Mouse (Mus musculus) cerebellum, postnatal 36 days (tissue): ENCODE results near the gene Ypel3.
A peak's percentile ranks its signal among the peaks of the same experiment; 100 is the strongest.
"Not testable (repeated sequence)": the region's sequence is repeated elsewhere in the genome, so short reads cannot be mapped to it uniquely, and the experiment has no call there.

Experiments used
- DNase-seq, 2 experiments: peaks; one replicate each; pipeline ENCODE4 v3.0.0; 2021 to 2022; ENCODE audit warnings: mixed read lengths in 2 of 2

The Ypel3 gene

DNA sequence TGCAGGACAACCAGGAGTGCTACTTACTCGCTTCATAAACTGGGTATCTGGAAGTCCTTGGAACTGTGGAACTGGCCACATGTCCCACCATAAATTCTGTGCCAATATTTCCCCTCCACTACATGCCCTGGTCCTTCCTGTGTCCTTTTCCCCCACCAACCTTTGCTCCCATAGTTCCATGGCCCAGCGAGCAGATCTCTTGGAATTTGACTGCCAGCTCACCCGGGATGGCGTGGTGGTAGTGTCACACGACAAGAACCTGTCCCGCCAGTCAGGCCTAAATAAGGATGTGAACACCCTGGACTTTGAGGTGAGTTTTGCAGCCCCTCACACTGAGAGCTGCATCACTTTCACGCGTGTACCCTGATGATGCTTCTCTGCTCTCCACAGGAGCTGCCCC lies 9.8 kb upstream of the Ypel3 start:
- no peak for DNase-seq

DNA sequence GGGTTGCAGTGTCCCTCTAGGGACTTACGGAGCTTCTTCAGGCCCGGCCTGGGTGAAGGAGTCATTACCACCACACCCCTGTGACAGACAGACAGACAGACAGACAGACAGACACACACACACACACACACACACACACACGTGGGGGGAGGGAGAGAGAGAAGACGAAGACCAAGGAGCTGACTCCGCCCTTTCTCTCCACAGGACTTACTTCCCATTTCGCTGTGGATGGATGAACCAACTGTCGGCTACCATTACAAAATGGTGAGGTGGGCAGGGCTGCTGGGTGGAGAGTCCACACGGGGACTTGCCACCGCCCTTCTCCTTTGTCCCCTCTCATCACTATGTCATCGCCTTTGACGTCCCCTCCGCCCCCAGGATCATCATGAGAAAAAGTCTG lies 6.0 kb upstream of the Ypel3 start:
- no peak for DNase-seq

DNA sequence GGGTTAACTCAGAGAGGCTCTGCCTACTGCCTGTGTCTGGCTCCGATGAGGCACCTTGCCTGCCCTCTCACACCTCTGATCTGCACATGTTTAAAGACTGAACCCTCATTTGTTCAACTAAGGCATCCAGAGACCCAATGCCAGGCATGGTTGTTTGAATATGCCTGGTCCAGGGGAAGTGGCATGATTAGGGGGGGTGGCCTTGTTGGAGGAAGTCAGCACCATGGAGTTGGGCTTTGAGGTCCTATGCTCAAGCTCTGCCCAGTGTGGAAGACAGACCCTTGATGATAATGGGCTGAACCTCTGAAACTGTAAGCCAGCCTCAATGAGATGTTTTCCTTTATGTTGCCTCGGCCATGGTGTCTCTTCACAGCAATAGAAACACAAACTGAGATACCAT lies 3.4 kb upstream of the Ypel3 start:
- DNase-seq, result no peak

DNA sequence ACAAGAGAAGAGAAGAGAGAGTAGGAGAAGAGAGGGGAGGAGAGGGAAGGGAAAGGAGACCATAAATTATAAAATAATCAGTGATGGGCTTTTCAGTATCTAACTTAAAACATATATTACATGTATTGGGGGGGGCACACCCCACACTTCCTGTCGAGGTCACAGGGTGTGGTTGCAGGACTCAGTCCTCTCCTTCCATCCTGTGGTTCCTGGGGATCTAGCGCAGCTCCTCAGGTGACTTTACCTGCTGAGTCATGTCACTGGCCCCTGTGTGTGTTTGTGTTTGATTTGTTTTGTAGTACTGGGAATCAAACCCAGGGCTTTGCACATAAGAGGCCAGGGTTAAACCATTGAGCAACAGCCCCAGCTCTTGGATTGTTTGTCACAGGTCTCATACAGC lies 2.3 kb upstream of the Ypel3 start:
- DNase-seq, result no peak

DNA sequence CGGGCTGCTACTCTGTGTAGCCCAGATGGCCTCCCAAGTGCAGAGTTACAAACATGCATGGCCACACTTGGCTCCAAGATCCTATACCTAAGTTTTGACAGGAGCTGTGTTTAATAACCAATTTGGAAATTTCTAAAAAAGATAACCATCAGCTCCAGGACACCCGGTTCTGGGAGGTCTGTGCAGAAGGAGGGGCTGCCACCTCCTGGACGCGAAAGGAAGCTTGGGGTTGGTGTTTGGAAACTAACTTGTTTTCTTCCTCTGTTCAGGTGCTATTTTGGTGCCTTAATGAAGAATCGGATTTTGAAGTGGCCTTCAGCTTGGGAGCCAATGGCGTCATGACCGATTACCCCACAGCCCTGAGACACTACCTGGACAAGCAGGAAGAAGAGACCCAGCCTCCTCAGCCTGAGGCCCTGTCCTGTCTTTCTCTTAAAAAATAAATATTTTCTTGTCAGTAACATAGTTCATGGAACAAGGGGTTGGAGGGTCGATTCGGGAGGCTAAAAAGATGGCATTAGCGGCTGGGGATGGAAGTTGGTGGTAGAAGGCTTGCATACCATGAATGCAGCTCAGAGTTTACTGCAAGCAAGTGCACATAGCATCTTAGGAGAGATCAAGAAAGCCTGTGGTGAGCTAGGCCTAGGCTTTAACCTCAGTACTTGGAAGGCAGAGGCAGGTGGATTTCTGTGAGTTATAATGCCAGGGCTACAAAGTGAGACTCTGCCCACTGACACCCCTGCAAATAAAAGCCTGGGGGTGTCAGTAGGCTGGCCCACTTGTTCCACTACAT lies 1.4 kb upstream of the Ypel3 start:
- DNase-seq, result no peak

DNA sequence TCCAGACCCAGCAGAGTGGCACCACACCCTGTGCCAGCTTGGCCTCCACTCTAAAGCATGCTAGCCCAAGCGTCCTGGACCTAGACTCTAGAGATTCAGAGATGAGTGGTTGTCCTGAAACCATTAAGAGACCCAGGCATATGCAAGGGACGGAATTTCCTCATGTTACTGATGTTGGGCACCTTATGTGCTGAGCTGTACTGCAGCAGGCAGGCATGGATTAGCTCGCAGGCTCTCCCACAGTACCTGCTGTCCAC lies 849 bp upstream of the Ypel3 start:
- DNase-seq, result no peak

DNA sequence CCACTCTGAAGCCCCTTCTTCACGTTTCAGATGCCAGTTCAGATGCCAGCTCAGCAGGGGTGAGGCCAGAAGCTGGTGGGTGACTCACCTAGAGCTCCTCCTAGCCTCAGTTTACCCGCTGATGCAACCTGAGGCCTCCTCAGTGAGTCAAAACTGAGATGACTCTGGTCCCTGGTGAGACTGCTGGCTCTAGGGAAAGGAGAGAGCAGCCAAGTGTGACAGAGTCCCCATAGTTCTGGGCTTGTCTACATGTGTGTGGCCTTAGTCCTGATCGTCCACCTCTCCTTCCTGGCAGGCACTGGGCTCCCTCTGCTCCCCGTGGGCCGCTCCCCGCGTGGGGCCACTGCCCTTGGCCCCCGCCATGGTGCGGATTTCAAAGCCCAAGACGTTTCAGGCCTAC lies 721 bp downstream of the Ypel3 start:
- DNase-seq, result peak; percentile 42 to 48

DNA sequence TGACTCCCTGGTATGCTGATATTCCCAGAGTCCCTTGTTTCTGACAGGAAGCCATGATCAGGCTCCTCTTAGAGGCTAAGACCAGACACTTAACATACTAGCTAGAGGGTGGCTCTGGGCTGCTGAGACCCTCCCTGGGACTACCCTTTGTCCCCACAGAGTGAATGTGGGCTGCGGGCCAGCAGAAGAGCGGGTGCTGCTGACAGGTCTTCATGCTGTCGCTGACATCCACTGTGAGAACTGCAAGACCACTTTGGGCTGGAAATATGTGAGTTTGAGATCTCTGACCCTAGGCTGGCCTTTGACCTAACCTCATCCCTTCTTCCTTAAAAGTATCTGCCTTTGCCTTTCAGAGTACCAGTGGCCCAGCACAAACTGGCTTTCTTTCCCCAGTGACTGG lies 1.4 kb downstream of the Ypel3 start:
- DNase-seq, result no peak

DNA sequence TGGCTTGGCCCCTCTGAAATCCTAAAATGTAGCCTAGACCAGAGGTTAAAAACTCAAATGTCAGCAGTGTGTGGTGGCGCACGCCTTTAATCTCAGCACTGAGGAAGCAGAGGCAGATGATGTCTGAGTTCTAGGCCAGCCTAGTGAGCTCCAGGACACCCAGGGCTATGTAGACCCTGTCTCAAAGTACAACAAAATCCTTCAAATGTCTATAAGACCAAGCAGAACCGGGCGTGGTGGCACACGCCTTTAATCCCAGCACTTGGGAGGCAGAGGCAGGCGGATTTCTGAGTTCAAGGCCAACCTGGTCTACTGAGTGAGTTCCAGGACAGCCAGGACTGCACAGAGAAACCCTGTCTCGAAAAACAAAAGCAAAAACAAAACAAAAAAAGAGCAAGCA lies 2.3 kb downstream of the Ypel3 start:
- DNase-seq, result not testable (repeated sequence)

DNA sequence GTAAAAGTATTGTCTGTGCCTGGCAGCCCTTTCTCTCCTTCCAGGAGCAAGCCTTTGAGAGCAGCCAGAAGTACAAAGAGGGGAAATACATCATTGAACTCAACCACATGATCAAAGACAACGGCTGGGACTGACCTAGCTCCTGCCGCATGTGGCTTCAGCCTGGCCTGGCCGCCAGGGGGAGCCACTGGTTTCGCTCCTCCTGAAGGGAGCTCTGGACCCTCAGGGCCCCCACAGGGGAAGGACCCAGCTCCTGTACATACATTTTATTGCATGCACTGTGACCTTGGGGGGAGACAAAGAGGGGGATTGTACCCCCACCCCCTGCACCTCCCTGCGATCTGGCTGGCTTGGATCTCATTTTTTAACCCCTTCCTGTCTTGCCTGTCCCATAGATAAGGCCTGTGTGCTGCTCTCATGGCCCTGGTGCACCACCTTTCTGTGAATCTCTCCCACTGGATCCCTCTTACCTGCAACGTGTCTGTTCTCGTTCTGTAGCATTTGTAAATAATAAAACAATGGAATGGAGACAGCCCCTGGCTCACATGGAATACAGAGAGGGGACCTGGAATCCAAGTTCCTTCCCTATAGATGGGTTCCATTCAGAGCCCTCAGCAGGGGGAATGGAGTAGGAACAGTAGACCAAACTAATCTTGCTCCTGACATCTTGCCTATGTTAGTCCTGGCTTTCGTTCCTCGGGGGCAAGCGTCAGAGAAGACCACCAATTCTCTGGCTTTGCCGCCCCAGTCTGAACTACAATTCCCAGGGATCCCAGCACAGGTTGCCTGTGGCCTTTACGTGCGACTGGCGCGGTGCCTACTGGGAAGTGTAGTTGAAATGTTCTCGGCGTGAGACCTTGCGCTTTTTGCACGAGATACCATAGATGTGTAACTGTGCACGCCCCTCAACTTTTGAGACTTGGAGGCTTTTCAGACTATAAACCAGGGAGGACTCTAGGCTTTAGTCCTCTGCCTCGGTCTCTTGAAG lies 3.5 kb downstream of the Ypel3 start:
- DNase-seq, result peak; percentile 87 to 90

DNA sequence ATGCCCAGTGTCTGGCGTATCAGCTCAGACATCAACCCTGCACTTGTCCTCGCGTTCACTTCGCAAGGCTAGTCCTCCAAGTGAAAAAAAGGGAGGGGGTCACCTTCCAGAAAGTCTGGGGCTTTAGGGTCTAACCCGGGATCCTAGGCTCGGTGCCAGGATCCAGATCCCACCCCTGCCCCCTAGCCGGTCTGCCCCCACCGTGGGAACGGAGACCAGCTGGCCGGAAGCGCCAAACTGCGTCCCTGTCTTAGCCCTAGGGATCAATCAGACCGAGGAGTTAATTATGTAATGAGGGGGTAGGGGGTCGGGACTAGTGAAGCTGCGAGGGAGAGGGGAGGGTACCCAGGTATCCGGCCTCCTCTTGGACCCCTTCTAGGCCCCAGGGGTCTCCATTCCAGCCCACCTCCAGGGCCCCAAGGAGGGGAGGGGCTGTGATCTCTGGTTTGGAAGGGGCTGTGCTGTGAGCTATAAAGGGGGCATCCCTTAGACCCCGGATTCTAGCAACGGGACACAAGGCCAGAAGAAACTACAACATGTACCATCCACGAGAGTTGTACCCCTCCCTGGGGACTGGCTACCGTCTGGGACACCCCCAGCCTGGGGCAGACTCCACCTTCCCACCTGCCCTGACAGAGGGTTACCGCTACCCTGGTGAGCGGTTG lies 4.3 kb downstream of the Ypel3 start, which contains the start of gene Tbx6:
TSS of gene Tbx6 (plus strand) at position 513 of the 665 bp plus-strand sequence.
- DNase-seq, result peak in 1 of 2 experiments; percentile 44

DNA sequence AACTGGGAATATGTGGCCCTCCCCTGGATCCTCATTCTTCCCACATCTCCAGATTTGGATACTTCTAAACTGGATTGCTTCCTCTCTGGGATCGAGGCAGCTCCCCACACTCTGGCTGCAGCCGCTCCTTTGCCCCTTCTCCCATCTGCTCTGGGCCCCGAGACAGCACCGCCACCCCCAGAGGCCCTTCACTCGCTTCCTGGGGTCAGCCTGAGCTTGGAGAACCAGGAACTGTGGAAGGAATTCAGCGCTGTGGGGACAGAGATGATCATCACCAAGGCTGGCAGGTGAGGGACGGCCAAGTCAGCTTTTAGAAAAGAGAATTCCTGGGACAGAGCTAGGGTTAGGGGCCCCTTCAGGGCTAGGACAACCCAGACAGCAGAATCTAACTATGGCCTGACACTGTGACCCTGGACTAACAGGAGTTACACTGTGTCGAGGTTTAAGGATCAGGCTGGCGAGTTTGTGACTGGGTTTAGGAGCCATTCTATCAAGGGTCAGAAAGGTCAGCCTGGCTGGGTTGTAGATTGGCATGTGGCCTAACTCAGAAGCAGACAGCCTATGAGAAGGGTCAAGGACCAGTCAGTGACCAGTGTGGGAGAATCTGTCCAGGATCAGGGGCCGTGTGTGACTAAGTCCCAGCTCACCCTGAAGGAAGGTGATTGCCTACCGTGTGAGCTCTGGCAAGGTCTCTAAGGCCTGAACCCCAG lies 5.1 kb downstream of the Ypel3 start:
- no peak for DNase-seq

DNA sequence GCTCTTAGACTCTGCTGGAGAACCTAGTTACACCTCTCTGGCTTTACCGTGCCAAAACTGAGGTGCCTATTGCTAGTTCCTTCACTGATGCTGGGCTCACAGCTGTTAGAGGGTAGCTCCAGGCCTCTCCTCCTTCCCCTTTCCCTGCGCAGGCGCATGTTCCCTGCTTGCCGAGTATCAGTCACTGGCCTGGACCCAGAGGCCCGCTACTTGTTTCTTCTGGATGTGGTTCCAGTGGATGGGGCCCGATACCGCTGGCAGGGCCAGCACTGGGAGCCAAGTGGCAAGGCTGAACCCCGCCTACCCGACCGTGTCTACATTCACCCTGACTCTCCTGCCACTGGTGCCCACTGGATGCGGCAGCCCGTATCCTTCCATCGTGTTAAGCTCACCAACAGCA lies 5.9 kb downstream of the Ypel3 start:
- DNase-seq, result no peak

DNA sequence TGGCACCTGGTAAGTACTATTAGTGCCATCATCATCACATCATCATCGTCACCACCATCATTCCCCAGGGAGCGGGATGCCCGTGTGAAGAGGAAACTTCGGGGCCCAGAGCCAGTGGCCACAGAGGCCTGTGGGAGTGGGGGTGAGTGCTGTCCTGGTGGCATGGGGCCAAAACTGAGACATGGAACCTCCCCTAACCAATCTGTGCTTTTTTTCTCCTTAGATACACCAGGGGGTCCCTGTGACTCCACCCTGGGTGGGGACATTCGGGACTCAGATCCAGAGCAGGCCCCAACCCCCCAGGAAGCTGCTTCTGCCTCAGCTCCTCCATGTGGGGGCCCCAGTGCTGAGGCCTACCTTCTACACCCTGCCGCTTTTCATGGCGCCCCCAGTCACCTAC lies 7.7 kb downstream of the Ypel3 start:
- no peak for DNase-seq

DNA sequence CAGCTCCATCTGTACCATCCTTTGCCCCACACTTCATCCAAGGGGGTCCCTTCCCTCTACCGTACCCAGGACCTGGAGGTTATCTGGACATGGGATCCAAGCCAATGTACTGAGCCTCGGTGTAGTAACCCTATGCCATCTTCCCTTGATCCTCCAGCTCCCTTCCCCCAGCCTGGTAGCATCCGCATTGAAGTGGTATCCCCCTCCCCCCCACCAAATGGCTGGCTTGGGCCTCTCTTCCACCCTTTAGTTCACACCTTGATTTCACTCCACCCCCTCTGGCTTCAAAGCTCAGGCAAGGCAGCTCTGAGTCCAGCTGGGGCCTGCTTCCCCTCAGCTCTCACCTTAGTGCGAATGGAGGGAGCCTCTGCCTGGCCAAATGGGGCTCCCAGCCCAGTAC lies 8.3 kb downstream of the Ypel3 start:
- no peak for DNase-seq

DNA sequence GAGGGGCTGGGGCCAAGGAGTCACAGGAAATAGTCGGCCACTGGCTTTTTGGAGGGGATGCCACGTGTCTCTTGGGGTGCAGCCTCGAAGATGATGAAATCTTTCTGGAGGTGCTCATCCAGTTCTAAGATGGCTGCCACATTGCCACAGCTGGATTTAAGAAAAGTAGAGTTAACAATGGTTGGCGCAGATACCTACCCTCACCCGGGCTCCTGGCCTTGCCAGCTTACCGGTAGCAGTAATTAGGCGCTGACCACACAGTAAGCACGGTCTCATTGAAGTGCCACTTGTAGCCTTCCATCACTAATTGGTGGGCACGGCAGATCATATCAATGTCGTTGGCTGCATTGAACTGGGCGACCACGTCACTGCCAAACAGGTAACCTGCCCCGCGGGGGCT lies 9.4 kb downstream of the Ypel3 start:
- DNase-seq, result no peak

DNA sequence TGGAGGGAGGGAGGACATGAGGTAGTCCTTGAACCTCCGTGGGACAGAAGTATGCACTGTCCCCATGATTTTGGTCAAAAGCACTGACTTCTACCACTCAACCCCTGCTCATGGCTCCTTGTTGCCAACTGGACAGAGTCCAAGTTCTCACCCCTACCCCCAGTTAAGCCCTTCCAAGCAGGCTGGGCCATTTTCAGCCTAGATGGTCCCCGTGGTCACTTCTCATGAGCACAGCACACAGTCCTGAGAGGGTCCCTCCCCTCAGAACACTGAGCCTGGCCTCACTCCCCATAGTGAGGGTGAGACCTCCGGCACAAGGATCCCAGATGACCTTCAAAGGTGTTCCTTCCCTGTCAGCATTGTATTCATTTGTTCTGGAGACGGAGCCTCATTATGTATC lies 12.4 kb downstream of the Ypel3 start:
- DNase-seq, result no peak

DNA sequence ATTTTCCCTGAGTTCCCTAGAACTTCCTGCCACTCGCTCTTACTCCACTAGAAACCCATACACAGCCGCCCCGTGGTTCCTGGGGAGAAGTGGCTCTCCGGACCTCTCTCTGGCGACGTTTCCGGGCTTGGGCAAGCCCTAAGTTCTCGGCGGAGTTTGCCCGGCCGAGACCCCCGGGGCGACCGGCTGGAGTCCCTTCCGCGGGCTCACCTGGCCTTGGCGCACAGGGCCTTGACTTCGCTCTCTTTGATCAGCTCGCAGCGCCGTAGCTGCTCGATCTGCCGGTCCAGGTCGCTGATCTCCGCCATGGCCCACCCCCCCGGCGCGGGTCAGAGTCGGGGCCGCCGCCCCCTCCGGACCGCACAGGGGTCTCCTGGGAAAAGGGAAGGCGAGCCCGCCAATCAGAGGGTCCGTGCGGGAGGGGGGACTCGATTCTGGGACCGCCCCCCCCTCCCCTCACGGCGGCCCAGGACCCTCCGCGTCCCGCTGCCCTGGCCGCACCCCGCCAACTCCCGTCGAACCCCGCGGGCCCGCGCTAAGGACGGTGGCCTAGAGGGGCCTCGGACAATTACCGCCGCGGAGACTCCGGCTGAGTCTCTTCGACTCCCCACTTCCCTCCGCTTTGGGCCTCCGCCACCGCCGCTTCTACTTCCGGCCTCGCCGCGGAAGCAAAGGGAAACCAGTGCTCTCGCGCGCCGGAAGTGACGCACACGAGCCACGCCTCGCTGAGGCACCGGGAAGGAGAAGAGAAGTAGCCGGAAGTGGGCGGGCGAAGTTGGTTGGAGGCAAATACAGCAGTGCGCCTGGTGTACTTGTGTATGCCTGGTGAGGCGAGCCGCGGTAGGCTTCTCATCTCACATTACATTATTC lies 15.3 kb downstream of the Ypel3 start, which contains the start of gene Ppp4c:
TSS of gene Ppp4c (minus strand) at position 646 of the 870 bp plus-strand sequence.
- peak; percentile 94 to 97 for DNase-seq

DNA sequence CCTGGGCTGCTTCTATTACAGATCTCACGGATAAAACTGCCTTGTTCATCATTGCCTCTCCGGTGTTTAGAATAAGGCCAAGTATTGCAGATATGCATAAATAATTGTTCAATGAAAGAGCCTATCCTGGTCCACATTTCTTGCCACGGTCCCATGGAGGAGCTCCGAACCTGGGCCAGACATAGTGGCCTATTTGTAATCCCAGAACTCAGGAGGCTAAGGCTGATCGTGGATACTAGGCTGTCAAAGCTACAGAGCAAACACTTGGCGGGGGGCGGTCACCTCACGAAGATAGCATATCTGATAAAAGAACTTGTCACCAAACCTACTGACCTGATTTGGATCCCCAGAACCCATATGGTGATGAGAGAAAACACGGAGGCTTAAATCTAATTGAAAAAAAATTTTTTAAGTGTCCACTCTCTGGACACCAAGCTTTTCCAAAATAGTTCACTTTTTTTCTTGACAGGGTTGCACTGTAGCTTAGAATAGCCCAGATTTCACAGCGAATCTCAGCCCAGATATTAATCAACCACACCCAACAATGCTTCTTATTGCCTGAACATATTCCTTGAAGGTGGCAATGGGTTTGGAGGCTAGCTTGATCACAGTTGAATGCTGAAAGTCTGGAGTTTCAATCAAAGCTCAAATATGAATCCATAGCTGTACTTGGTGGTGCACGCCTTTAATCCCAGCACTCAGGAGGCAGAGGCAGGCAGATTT lies 16.1 kb downstream of the Ypel3 start:
- DNase-seq, result no peak

DNA sequence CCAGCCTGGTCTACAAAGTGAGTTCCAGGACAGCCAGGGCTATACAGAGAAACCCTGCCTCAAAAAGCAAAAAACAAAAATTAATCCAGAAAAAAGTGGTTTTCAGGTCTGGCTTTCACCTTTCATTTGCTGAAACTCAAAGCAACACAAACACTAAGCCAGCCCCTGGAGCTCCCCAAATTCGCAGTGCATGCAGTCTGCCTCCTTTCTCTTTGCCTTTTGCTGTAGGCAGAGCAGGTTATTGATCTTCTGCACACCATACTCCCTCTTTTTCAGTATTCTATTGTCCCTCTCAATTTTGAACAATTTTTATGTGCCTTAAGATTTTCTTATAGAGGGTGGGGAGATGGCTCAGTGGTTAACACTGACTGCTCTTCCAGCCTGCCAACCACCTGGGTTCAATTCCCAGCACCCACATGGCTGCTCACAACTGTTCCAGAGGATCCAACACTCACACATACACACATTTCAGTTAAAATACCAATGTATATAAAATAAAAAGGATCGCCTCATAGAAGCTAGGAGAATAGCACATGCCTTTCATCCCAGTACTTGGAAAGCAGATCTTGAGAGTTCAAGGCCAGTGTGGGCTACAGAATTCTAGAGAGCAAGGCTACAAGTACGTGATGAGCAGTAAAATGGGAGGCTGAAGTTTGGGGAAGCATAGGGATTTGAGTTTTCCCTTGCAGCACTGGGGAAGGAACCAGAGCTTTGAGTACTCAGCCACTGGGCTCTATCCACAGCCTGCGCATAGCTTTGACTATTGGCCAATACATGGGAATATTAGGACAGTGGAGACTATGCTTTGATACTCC lies 16.9 kb downstream of the Ypel3 start:
- DNase-seq, result no peak
